ENCODE assay signal across 9 mouse cellular contexts in genomic region chr5:24443927-24444326, GRCm38 (mm10). TPM values are rescaled to one million over a fixed set of nuclear protein-coding genes. Genes with fewer than 3 reads are reported as not detected.
DNase-seq lines count a peak whose midpoint lies in the region; ATAC-seq and TF ChIP-seq lines count a peak whose summit lies in the region.
"Had no signal": no experiment of that assay in that cellular context is flagged by ENCODE, and none has a peak within 500 bp of the region (broad histone marks: within the 10 kb centered on the region; RNA-seq: fewer than 3 reads in every experiment).

No protein-coding gene starts in this region.

- TF ChIP-seq CTCF in gastrocnemius, adult 2 months (IDR thresholded peaks at IDR 0.05), result no peak
- TF ChIP-seq CTCF in E14TG2a.4 (conservative IDR thresholded peaks at IDR 0.05; ENCODE audit: low read length), result no peak

- peaks cover 51% of the 10 kb centered on the region for H3K36me3 ChIP-seq in E14TG2a.4 (ENCODE audit: insufficient read depth, low read length)
- peaks cover 48% of the 10 kb centered on the region for H3K36me3 ChIP-seq in forebrain, embryonic 12.5 days (replicated peaks)
- H3K36me3 ChIP-seq in liver, embryonic 13.5 days, result peaks cover 48% of the 10 kb centered on the region

- H3K27ac ChIP-seq in gastrocnemius, adult 2 months, result peak overlapping the region; percentile 98
- H3K27ac ChIP-seq in forebrain, embryonic 12.5 days, result no peak overlapping the region
- peak overlapping the region; percentile 89; the same call in 1 of the 2 replicates for H3K27ac ChIP-seq in liver, embryonic 13.5 days

- H3K27me3 ChIP-seq in E14TG2a.4 (ENCODE audit: insufficient read depth, low read length), result peaks cover 6% of the 10 kb centered on the region; the same call in 1 of the 2 replicates
- peaks cover 6% of the 10 kb centered on the region; the same call in 1 of the 2 replicates for H3K27me3 ChIP-seq in forebrain, embryonic 12.5 days
- no peaks in the 10 kb centered on the region for H3K27me3 ChIP-seq in liver, embryonic 13.5 days

- intact Hi-C loops in gastrocnemius, adult 2 months (cut with DNase I), result loop anchor here (2.0 kb wide), 1 partner anchor 17 kb away; no protein-coding TSS in a partner anchor

- no peak for DNase-seq in gastrocnemius, adult 2 months
- DNase-seq in gastrocnemius, postnatal 10 days, result no peak
- no peak for DNase-seq in liver, embryonic 13.5 days
- DNase-seq in urinary bladder, postnatal 4 days (ENCODE audit: low spot score in 2 of 2), result no peak
- DNase-seq in ovary, postnatal 36 days (ENCODE audit: low spot score), result no peak
- DNase-seq: thymus, postnatal 36 days had no signal

- H3K4me2 ChIP-seq in forebrain, embryonic 12.5 days, result peak overlapping the region; percentile 92
- H3K4me2 ChIP-seq in liver, embryonic 13.5 days, result peak overlapping the region; percentile 92

- H3K9ac ChIP-seq in forebrain, embryonic 12.5 days, result peak overlapping the region; percentile 97; the same call in 1 of the 2 replicates
- peak overlapping the region; percentile 89 for H3K9ac ChIP-seq in liver, embryonic 13.5 days

- H3K9me3 ChIP-seq in E14TG2a.4 (ENCODE audit: low read length), result no peaks in the 10 kb centered on the region
- H3K9me3 ChIP-seq in forebrain, embryonic 12.5 days, result no peaks in the 10 kb centered on the region
- no peaks in the 10 kb centered on the region for H3K9me3 ChIP-seq in liver, embryonic 13.5 days (replicated peaks)

- 86% methylated on average over 12 of the region's 12 CpGs for WGBS in forebrain, embryonic 12.5 days
- WGBS in liver, embryonic 13.5 days (ENCODE audit: insufficient replicate concordance), result 81% methylated on average over 12 of the region's 12 CpGs

- no peak for ATAC-seq in forebrain, embryonic 12.5 days (ENCODE audit: low FRiP score)
- ATAC-seq in liver, embryonic 13.5 days (ENCODE audit: low read depth), result no peak
- ATAC-seq in CD4-positive, CD25-positive, alpha-beta regulatory T cell, adult 4 months, result no peak

- peaks cover 78% of the 10 kb centered on the region for H3K4me1 ChIP-seq in E14TG2a.4 (replicated peaks; ENCODE audit: low read depth, low read length)
- H3K4me1 ChIP-seq in forebrain, embryonic 12.5 days, result peaks cover 37% of the 10 kb centered on the region
- peaks cover 45% of the 10 kb centered on the region for H3K4me1 ChIP-seq in liver, embryonic 13.5 days (replicated peaks)

- H3K4me3 ChIP-seq in gastrocnemius, adult 2 months, result peak overlapping the region; percentile 79
- peak overlapping the region; percentile 98 for H3K4me3 ChIP-seq in E14TG2a.4 (replicated peaks; ENCODE audit: low read length)
- H3K4me3 ChIP-seq in forebrain, embryonic 12.5 days (replicated peaks), result peak overlapping the region; percentile 97
- peak overlapping the region; percentile 82 for H3K4me3 ChIP-seq in liver, embryonic 13.5 days (replicated peaks)

RNA-seq across cellular contexts. Expression of gene Fastk, which starts 1.2 kb away (rescaled TPM):
- 100 to 1,000 TPM; 163 to 214 TPM for total RNA-seq in gastrocnemius, adult 2 months (2021)
- total RNA-seq in gastrocnemius, postnatal 10 days (2021), result 100 to 1,000 TPM; 124 to 142 TPM
- 97.1 and 102 TPM in 2 replicates for polyA plus RNA-seq in forebrain, embryonic 12.5 days (2016; fragmentation: Nextera tagmentation; extraction: Ambion mirVana)
- 56.0 and 59.0 TPM in 2 replicates for polyA plus RNA-seq in liver, embryonic 13.5 days (2015; fragmentation: Nextera tagmentation; extraction: Ambion mirVana)
- polyA plus RNA-seq in CD4-positive, CD25-positive, alpha-beta regulatory T cell, adult 4 months (2017; shearing (Covaris generic)), result 10 to 100 TPM; 53.4 to 57.0 TPM

RNA-seq across cellular contexts. Expression of gene Tmub1, which starts 3.7 kb away (rescaled TPM):
- total RNA-seq in gastrocnemius, adult 2 months (2021), result 10 to 100 TPM; 18.1 to 22.2 TPM
- total RNA-seq in gastrocnemius, postnatal 10 days (2021), result 1 to 10 TPM; 9.0 to 9.9 TPM
- 28.6 and 30.7 TPM in 2 replicates for polyA plus RNA-seq in forebrain, embryonic 12.5 days (2016; fragmentation: Nextera tagmentation; extraction: Ambion mirVana)
- polyA plus RNA-seq in liver, embryonic 13.5 days (2015; fragmentation: Nextera tagmentation; extraction: Ambion mirVana), result 5.8 and 7.3 TPM in 2 replicates
- 10 to 100 TPM; 72.9 to 95.2 TPM for polyA plus RNA-seq in CD4-positive, CD25-positive, alpha-beta regulatory T cell, adult 4 months (2017; shearing (Covaris generic))

RNA-seq across cellular contexts. Expression of gene Agap3, which starts 8.1 kb away (rescaled TPM):
- total RNA-seq in gastrocnemius, adult 2 months (2021), result 10 to 100 TPM; 67.8 to 71.0 TPM
- 10 to 100 TPM; 61.0 to 61.8 TPM for total RNA-seq in gastrocnemius, postnatal 10 days (2021)
- polyA plus RNA-seq in forebrain, embryonic 12.5 days (2016; fragmentation: Nextera tagmentation; extraction: Ambion mirVana), result 41.1 and 61.2 TPM in 2 replicates
- 9.0 and 10.3 TPM in 2 replicates for polyA plus RNA-seq in liver, embryonic 13.5 days (2015; fragmentation: Nextera tagmentation; extraction: Ambion mirVana)
- polyA plus RNA-seq in CD4-positive, CD25-positive, alpha-beta regulatory T cell, adult 4 months (2017; shearing (Covaris generic)), result 1 to 10 TPM; 5.5 to 8.6 TPM

RNA-seq across cellular contexts. Expression of gene Slc4a2, which starts 20.3 kb away (rescaled TPM):
- 10 to 100 TPM; 14.4 to 16.7 TPM for total RNA-seq in gastrocnemius, adult 2 months (2021)
- 10 to 100 TPM; 26.2 to 39.8 TPM for total RNA-seq in gastrocnemius, postnatal 10 days (2021)
- polyA plus RNA-seq in forebrain, embryonic 12.5 days (2016; fragmentation: Nextera tagmentation; extraction: Ambion mirVana), result 28.9 and 29.8 TPM in 2 replicates
- 9.0 and 10.8 TPM in 2 replicates for polyA plus RNA-seq in liver, embryonic 13.5 days (2015; fragmentation: Nextera tagmentation; extraction: Ambion mirVana)
- 10 to 100 TPM; 13.5 to 22.6 TPM for polyA plus RNA-seq in CD4-positive, CD25-positive, alpha-beta regulatory T cell, adult 4 months (2017; shearing (Covaris generic))

RNA-seq across cellular contexts. Expression of gene Cdk5, which starts 20.6 kb away (rescaled TPM):
- total RNA-seq in gastrocnemius, adult 2 months (2021), result 10 to 100 TPM; 10.6 to 11.8 TPM
- total RNA-seq in gastrocnemius, postnatal 10 days (2021), result 10 to 100 TPM; 15.5 to 17.5 TPM
- 62.2 and 63.7 TPM in 2 replicates for polyA plus RNA-seq in forebrain, embryonic 12.5 days (2016; fragmentation: Nextera tagmentation; extraction: Ambion mirVana)
- 10.9 and 11.3 TPM in 2 replicates for polyA plus RNA-seq in liver, embryonic 13.5 days (2015; fragmentation: Nextera tagmentation; extraction: Ambion mirVana)
- 10 to 100 TPM; 53.8 to 61.7 TPM for polyA plus RNA-seq in CD4-positive, CD25-positive, alpha-beta regulatory T cell, adult 4 months (2017; shearing (Covaris generic))
